Mouse (Mus musculus): ENCODE data around the gene Ccdc127.

Gene Ccdc127

GRCm38 (mm10) chr13:74390371-74390990, 40.4 kb downstream of the Ccdc127 start, which contains the start of gene Zfp72:
Gene Zfp72 (minus strand): TSS chr13:74390836.
- DNase-seq = peak; percentile 85

GRCm38 (mm10) chr13:74391156-74391555, 41.0 kb downstream of the Ccdc127 start:
- DNase-seq = no peak

GRCm38 (mm10) chr13:74399298-74399839, 49.3 kb downstream of the Ccdc127 start, which contains the start of gene Ftl1-ps1:
Gene Ftl1-ps1 (plus strand): TSS chr13:74399694.
- peak; percentile 36 for DNase-seq

All from embryo, embryonic 11 days (tissue).